Mouse (Mus musculus) neural tube, embryonic 15.5 days (tissue): ENCODE measurements around the gene Treml1. TPM values are rescaled to one million over a fixed set of nuclear protein-coding genes. Genes with fewer than 3 reads are reported as not detected.

Source experiments
- ATAC-seq: fragments of 200-750 bp; cut with Nextera tagmentation; 2 replicates; pipeline ENCODE4 v1.8.0; 2017; ENCODE audit warnings: mild to moderate bottlenecking, moderate TSS enrichment, moderate library complexity; ENCODE audit not compliant: low FRiP score
- H3K27ac ChIP-seq: fragments of 300-500 bp; sonication (generic); replicated peaks from 2 replicates; pipeline ENCODE4 v1.5.1; 2015; ENCODE audit warnings: mild to moderate bottlenecking, inconsistent platforms
- H3K27me3 ChIP-seq: fragments of 300-500 bp; sonication (generic); replicated peaks from 2 replicates; pipeline ENCODE4 v1.6.1; 2015; ENCODE audit warnings: inconsistent platforms
- H3K36me3 ChIP-seq: fragments of 300-500 bp; sonication (generic); 2 replicates; pipeline ENCODE4 v1.6.1; 2015; ENCODE audit warnings: inconsistent platforms
- H3K4me1 ChIP-seq: fragments of 300-500 bp; sonication (generic); 2 replicates; pipeline ENCODE4 v1.6.1; 2015; ENCODE audit warnings: inconsistent platforms
- H3K4me2 ChIP-seq: fragments of 300-500 bp; sonication (generic); 2 replicates; pipeline ENCODE4 v1.6.1; 2015; ENCODE audit warnings: inconsistent platforms, mild to moderate bottlenecking, moderate library complexity
- H3K4me3 ChIP-seq: fragments of 300-500 bp; sonication (generic); replicated peaks from 2 replicates; pipeline ENCODE4 v1.5.1; 2015; ENCODE audit warnings: mild to moderate bottlenecking, inconsistent platforms
- H3K9ac ChIP-seq: fragments of 300-500 bp; sonication (generic); replicated peaks from 2 replicates; pipeline ENCODE4 v1.6.1; 2015; ENCODE audit warnings: mild to moderate bottlenecking, inconsistent platforms
- H3K9me3 ChIP-seq: fragments of 300-500 bp; sonication (generic); replicated peaks from 2 replicates; pipeline ENCODE4 v1.6.1; 2016; ENCODE audit warnings: inconsistent platforms
- WGBS: fragments of 180-500 bp; shearing (Covaris S2); methylation state at CpG from one replicate; pipeline ENCODE4 v1.1.7; 2015; ENCODE audit warnings: mixed read lengths; 5-methylcytosine and 5-hydroxymethylcytosine counted together
- polyA plus RNA-seq: library from polyadenylated mRNA; unstranded; fragments of >200 nt; fragmentation: Nextera tagmentation; extraction: Ambion mirVana; gene quantifications from 2 replicates; pipeline ENCODE4 v1.2.1, GENCODE M21; 2015

Treml1 gene
- polyA plus RNA-seq, 1 experiment from 2014 or later = 0.49 TPM

- H3K36me3 ChIP-seq = peaks cover 10% of the 10 kb centered on the region; the same call in 1 of the 2 replicates
- H3K9ac ChIP-seq = peak overlapping the region; percentile 20; the same call in 1 of the 2 replicates
- H3K9me3 ChIP-seq = no peaks in the 10 kb centered on the region
- peaks cover 32% of the 10 kb centered on the region for H3K4me1 ChIP-seq
- no peak for ATAC-seq
- WGBS = 45% methylated on average over 8 of the region's 8 CpGs
- peak overlapping the region; percentile 90 for H3K4me3 ChIP-seq
- H3K4me2 ChIP-seq = peak overlapping the region; percentile 85
- peak overlapping the region; percentile 99 for H3K27ac ChIP-seq
- H3K27me3 ChIP-seq = no peaks in the 10 kb centered on the region
These were observed 51.5 kb downstream of the Treml1 start for GRCm38 (mm10) chr17:48411241-48411640.

GRCm38 (mm10) chr17:48416011-48416410 is 56.3 kb downstream of the Treml1 start:
- no peak overlapping the region for H3K27ac ChIP-seq
- no peak overlapping the region for H3K4me3 ChIP-seq
- H3K4me2 ChIP-seq = no peak overlapping the region
- no peaks in the 10 kb centered on the region for H3K27me3 ChIP-seq
- H3K9me3 ChIP-seq = no peaks in the 10 kb centered on the region
- WGBS = 84% methylated on average over 7 of the region's 7 CpGs
- peaks cover 10% of the 10 kb centered on the region; the same call in 1 of the 2 replicates for H3K36me3 ChIP-seq
- no peak for ATAC-seq
- H3K9ac ChIP-seq = no peak overlapping the region
- peaks cover 12% of the 10 kb centered on the region for H3K4me1 ChIP-seq

Other genes with a start within 250 kb of the Treml1 start
- gene 9830107B12Rik, start 213.6 kb upstream of the Treml1 start, polyA plus RNA-seq = 0.04 TPM in 1 of 2 replicates, not detected in the other
- 0.18 and 0.19 TPM in 2 replicates for gene A530064D06Rik, start 192.6 kb upstream of the Treml1 start, polyA plus RNA-seq
- not detected in 2 replicates for gene Trem1, start 127.1 kb upstream of the Treml1 start, polyA plus RNA-seq
- 0.18 TPM in 1 of 2 replicates, not detected in the other for gene Trem3, start 112.1 kb upstream of the Treml1 start, polyA plus RNA-seq
- gene Treml4, start 95.6 kb upstream of the Treml1 start, polyA plus RNA-seq = 0.37 TPM in 1 of 2 replicates, not detected in the other
- 0.14 and 1.4 TPM in 2 replicates for gene Treml2, start 60.4 kb upstream of the Treml1 start, polyA plus RNA-seq
- gene B430306N03Rik, start 43.8 kb upstream of the Treml1 start, polyA plus RNA-seq = 0.09 and 0.19 TPM in 2 replicates
- gene Trem2, start 13.5 kb upstream of the Treml1 start, polyA plus RNA-seq = 5.0 and 6.1 TPM in 2 replicates
- 9.1 and 9.5 TPM in 2 replicates for gene Nfya, start 50.0 kb downstream of the Treml1 start, polyA plus RNA-seq
- gene Oard1, start 50.1 kb downstream of the Treml1 start, polyA plus RNA-seq = 29.4 and 39.3 TPM in 2 replicates
- gene Apobec2, start 73.0 kb downstream of the Treml1 start, polyA plus RNA-seq = 3.7 and 5.1 TPM in 2 replicates
- gene Tspo2, start 91.6 kb downstream of the Treml1 start, polyA plus RNA-seq = 0.69 and 1.1 TPM in 2 replicates
- gene Unc5cl, start 95.0 kb downstream of the Treml1 start, polyA plus RNA-seq = 0.18 and 4.4 TPM in 2 replicates